19 mouse cellular contexts compared by ENCODE assay signal in the genomic region with DNA sequence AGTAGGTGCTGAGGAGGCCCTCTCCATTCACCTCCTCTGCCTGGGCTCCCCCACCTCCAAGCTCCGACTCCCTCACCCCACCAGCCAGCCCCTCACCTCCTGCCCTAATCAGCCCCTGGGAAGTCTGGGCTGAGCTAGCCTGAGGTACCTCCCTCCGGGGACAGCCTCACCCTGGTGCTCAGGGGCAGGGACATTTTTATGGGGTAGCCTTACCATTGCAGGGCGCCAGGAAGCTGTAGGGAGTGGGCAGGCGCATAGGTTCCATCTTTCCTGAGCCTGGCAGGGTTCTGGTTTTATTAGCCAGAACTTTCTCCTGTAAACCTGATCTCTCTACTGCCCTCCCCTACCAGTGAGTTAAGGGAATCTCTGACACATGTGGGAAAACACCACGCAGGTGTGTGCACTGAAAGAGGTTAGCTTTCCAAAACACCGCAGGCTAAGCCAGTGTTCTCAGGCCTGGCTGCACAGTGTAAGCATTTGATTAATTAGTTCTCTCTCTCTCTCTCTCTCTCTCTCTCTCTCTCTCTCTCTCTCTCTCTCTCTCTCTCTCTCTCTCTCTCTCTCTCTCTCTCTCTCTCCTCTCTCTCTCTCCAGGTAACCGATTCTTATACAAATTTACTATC. TPM values are rescaled to one million over a fixed set of nuclear protein-coding genes. Genes with fewer than 3 reads are reported as not detected.
DNase-seq lines count a peak whose midpoint lies in the region; ATAC-seq and TF ChIP-seq lines count a peak whose summit lies in the region.
"Had no signal": no experiment of that assay in that cellular context is flagged by ENCODE, and none has a peak within 500 bp of the region (broad histone marks: within the 10 kb centered on the region; RNA-seq: fewer than 3 reads in every experiment).

No protein-coding gene starts in this region.

- H3K4me1 ChIP-seq in hindbrain, embryonic 10.5 days (replicated peaks) = peaks cover 44% of the 10 kb centered on the region
- H3K4me1 ChIP-seq in hindbrain, embryonic 12.5 days = peaks cover 10% of the 10 kb centered on the region
- peaks cover 15% of the 10 kb centered on the region for H3K4me1 ChIP-seq in kidney, embryonic 16.5 days (ENCODE audit: insufficient read depth, low read length)
- H3K4me1 ChIP-seq in midbrain, embryonic 10.5 days = peaks cover 32% of the 10 kb centered on the region
- H3K4me1 ChIP-seq in midbrain, postnatal 0 days (ENCODE audit: insufficient read depth, low read length) = no peaks in the 10 kb centered on the region
- H3K4me1 ChIP-seq in limb, embryonic 14.5 days (ENCODE audit: control insufficient read depth, insufficient read depth, low read length) = peaks cover 2% of the 10 kb centered on the region; the same call in 1 of the 2 replicates

- no peaks in the 10 kb centered on the region for H3K9me3 ChIP-seq in hindbrain, embryonic 10.5 days
- H3K9me3 ChIP-seq in hindbrain, embryonic 12.5 days (replicated peaks) = no peaks in the 10 kb centered on the region
- no peaks in the 10 kb centered on the region for H3K9me3 ChIP-seq in kidney, embryonic 16.5 days (ENCODE audit: low read length)
- no peaks in the 10 kb centered on the region for H3K9me3 ChIP-seq in midbrain, embryonic 10.5 days (replicated peaks)
- H3K9me3 ChIP-seq in midbrain, postnatal 0 days (ENCODE audit: low read length) = no peaks in the 10 kb centered on the region
- H3K9me3 ChIP-seq in limb, embryonic 14.5 days (ENCODE audit: control insufficient read depth, low read length) = no peaks in the 10 kb centered on the region
- H3K9me3 ChIP-seq: heart, embryonic 12.5 days had no signal

- no peak for TF ChIP-seq POLR2A in limb, embryonic 14.5 days (IDR thresholded peaks at IDR 0.05; ENCODE audit: borderline replicate concordance, extremely low read depth, insufficient read depth, insufficient read length)

- ATAC-seq in hindbrain, embryonic 12.5 days (ENCODE audit: low FRiP score) = no peak
- peak; percentile 80 for ATAC-seq in kidney, embryonic 16.5 days (ENCODE audit: low FRiP score, low TSS enrichment)
- ATAC-seq in midbrain, postnatal 0 days (ENCODE audit: low FRiP score) = no peak
- 0 out of 2 replicates have a peak, but pooled peaks have one; percentile 19 for ATAC-seq in limb, embryonic 14.5 days (ENCODE audit: low FRiP score, low read depth)
- ATAC-seq in megakaryocyte, adult 5-6 weeks (ENCODE audit: poor library complexity, severe bottlenecking) = no peak
- ATAC-seq: activated CD4-positive, CD25-positive, alpha-beta regulatory T cell, adult 4 months; forebrain, embryonic 16.5 days; hindbrain, embryonic 16.5 days; Patski had no signal

- H3K4me3 ChIP-seq in hindbrain, embryonic 10.5 days = no peak overlapping the region
- H3K4me3 ChIP-seq in hindbrain, embryonic 12.5 days = no peak overlapping the region
- H3K4me3 ChIP-seq in kidney, embryonic 16.5 days (ENCODE audit: low read length) = no peak overlapping the region
- H3K4me3 ChIP-seq in midbrain, embryonic 10.5 days = no peak overlapping the region
- no peak overlapping the region for H3K4me3 ChIP-seq in midbrain, postnatal 0 days (ENCODE audit: low read depth, low read length)
- H3K4me3 ChIP-seq in limb, embryonic 14.5 days (replicated peaks; ENCODE audit: low read length) = no peak overlapping the region
- H3K4me3 ChIP-seq: heart, adult 2 months; heart, embryonic 12.5 days had no signal

- H3K4me2 ChIP-seq in hindbrain, embryonic 12.5 days (replicated peaks) = no peak overlapping the region
- no peak overlapping the region for H3K4me2 ChIP-seq in kidney, embryonic 16.5 days (replicated peaks; ENCODE audit: low read depth, low read length)
- no peak overlapping the region for H3K4me2 ChIP-seq in midbrain, postnatal 0 days (ENCODE audit: low read depth, low read length, poor library complexity, severe bottlenecking)
- H3K4me2 ChIP-seq in limb, embryonic 14.5 days (replicated peaks; ENCODE audit: low read depth, low read length, severe bottlenecking) = no peak overlapping the region
- H3K4me2 ChIP-seq: heart, embryonic 12.5 days had no signal

- peak overlapping the region; percentile 66 for H3K27ac ChIP-seq in hindbrain, embryonic 10.5 days
- no peak overlapping the region for H3K27ac ChIP-seq in hindbrain, embryonic 12.5 days
- peak overlapping the region; percentile 95 for H3K27ac ChIP-seq in kidney, embryonic 16.5 days (ENCODE audit: low read length)
- peak overlapping the region; percentile 72 for H3K27ac ChIP-seq in midbrain, embryonic 10.5 days (replicated peaks)
- no peak overlapping the region for H3K27ac ChIP-seq in midbrain, postnatal 0 days (ENCODE audit: low read depth, low read length)
- no peak overlapping the region for H3K27ac ChIP-seq in limb, embryonic 14.5 days (replicated peaks; ENCODE audit: low read depth, low read length)
- H3K27ac ChIP-seq: heart, adult 2 months had no signal

- no peak for TF ChIP-seq CTCF in midbrain, postnatal 0 days (IDR thresholded peaks at IDR 0.05)

- WGBS in hindbrain, embryonic 10.5 days = 79% methylated on average over 7 of the region's 7 CpGs
- WGBS in hindbrain, embryonic 12.5 days = 85% methylated on average over 7 of the region's 7 CpGs
- 44% methylated on average over 7 of the region's 7 CpGs for WGBS in kidney, embryonic 16.5 days
- 75% methylated on average over 7 of the region's 7 CpGs for WGBS in midbrain, embryonic 10.5 days
- WGBS in midbrain, postnatal 0 days = 84% methylated on average over 7 of the region's 7 CpGs
- WGBS in limb, embryonic 14.5 days = 37% methylated on average over 7 of the region's 7 CpGs

- no peak for DNase-seq in hindbrain, embryonic 10.5 days (ENCODE audit: low spot score)
- DNase-seq in kidney, adult 8-10 months = no peak
- DNase-seq in midbrain, embryonic 10.5 days (ENCODE audit: low spot score) = no peak
- DNase-seq in midbrain, postnatal 0 days (ENCODE audit: low spot score) = no peak
- no peak for DNase-seq in limb, embryonic 14.5 days (ENCODE audit: low spot score)
- DNase-seq: adrenal gland, postnatal 25 days; cerebellum, adult 18-20 months; cerebellum, adult 9-11 months; cerebellum, postnatal 36 days; gastrocnemius, postnatal 10 days; heart, adult 2 months had no signal

- H3K9ac ChIP-seq in hindbrain, embryonic 12.5 days = no peak overlapping the region
- H3K9ac ChIP-seq in kidney, embryonic 16.5 days (replicated peaks; ENCODE audit: low read length) = no peak overlapping the region
- H3K9ac ChIP-seq in midbrain, postnatal 0 days (replicated peaks; ENCODE audit: low read length, poor library complexity, severe bottlenecking) = no peak overlapping the region
- no peak overlapping the region for H3K9ac ChIP-seq in limb, embryonic 14.5 days (ENCODE audit: low read depth, low read length, severe bottlenecking)
- H3K9ac ChIP-seq: heart, embryonic 12.5 days had no signal

- H3K27me3 ChIP-seq in hindbrain, embryonic 10.5 days (ENCODE audit: insufficient read depth, poor library complexity, severe bottlenecking) = no peaks in the 10 kb centered on the region
- no peaks in the 10 kb centered on the region for H3K27me3 ChIP-seq in hindbrain, embryonic 12.5 days
- H3K27me3 ChIP-seq in kidney, embryonic 16.5 days (ENCODE audit: insufficient read depth, low read length) = no peaks in the 10 kb centered on the region
- H3K27me3 ChIP-seq in midbrain, embryonic 10.5 days (ENCODE audit: low read depth, poor library complexity, severe bottlenecking) = no peaks in the 10 kb centered on the region
- no peaks in the 10 kb centered on the region for H3K27me3 ChIP-seq in midbrain, postnatal 0 days (ENCODE audit: insufficient read depth, low read length)
- no peaks in the 10 kb centered on the region for H3K27me3 ChIP-seq in limb, embryonic 14.5 days (ENCODE audit: control insufficient read depth, insufficient read depth, low read length)
- H3K27me3 ChIP-seq: heart, embryonic 12.5 days; Patski had no signal

- H3K36me3 ChIP-seq in hindbrain, embryonic 10.5 days = no peaks in the 10 kb centered on the region
- no peaks in the 10 kb centered on the region for H3K36me3 ChIP-seq in hindbrain, embryonic 12.5 days
- no peaks in the 10 kb centered on the region for H3K36me3 ChIP-seq in kidney, embryonic 16.5 days (ENCODE audit: insufficient read depth, low read length)
- H3K36me3 ChIP-seq in midbrain, embryonic 10.5 days = peaks cover 33% of the 10 kb centered on the region
- H3K36me3 ChIP-seq in midbrain, postnatal 0 days (ENCODE audit: insufficient read depth, low read length) = peaks cover 14% of the 10 kb centered on the region
- no peaks in the 10 kb centered on the region for H3K36me3 ChIP-seq in limb, embryonic 14.5 days (ENCODE audit: control insufficient read depth, insufficient read depth, low read length)
- H3K36me3 ChIP-seq: heart, embryonic 12.5 days had no signal

RNA-seq across cellular contexts. Expression of a gene that starts 38.9 kb away (rescaled TPM):
- 15.0 and 15.6 TPM in 2 replicates for polyA plus RNA-seq in hindbrain, embryonic 10.5 days (2016; fragmentation: Nextera tagmentation; extraction: Ambion mirVana)
- 28.3 and 28.5 TPM in 2 replicates for polyA plus RNA-seq in hindbrain, embryonic 12.5 days (2016; fragmentation: Nextera tagmentation; extraction: Ambion mirVana)
- polyA plus RNA-seq in kidney, embryonic 16.5 days (2015; fragmentation: Nextera tagmentation; extraction: Ambion mirVana) = 11.0 and 11.4 TPM in 2 replicates
- 18.6 and 23.4 TPM in 2 replicates for polyA plus RNA-seq in midbrain, embryonic 10.5 days (2016; fragmentation: Nextera tagmentation; extraction: Ambion mirVana)
- 68.1 and 68.3 TPM in 2 replicates for total RNA-seq in midbrain, postnatal 0 days (2014; rRNA removed)
- 19.0 and 19.9 TPM in 2 replicates for polyA plus RNA-seq in midbrain, postnatal 0 days (2015; fragmentation: Nextera tagmentation; extraction: Ambion mirVana)
- 16.4 and 23.3 TPM in 2 replicates for polyA plus RNA-seq in limb, embryonic 14.5 days (2012; rRNA removed)
- 7.4 and 8.4 TPM in 2 replicates for polyA plus RNA-seq in limb, embryonic 14.5 days (2014; fragmentation: Nextera tagmentation; extraction: Ambion mirVana)
- 3.7 and 4.9 TPM in 2 replicates for total RNA-seq in megakaryocyte, adult 5-6 weeks (2015)
- total RNA-seq in megakaryocyte, adult 5-6 weeks (2017) = 13.3 and 17.8 TPM in 2 replicates

Comparison
In these comparisons a context has a peak if more than half of its experiments do, and no peak if none do; other contexts are left out.
1. H3K27ac ChIP-seq: peak in hindbrain, embryonic 10.5 days (single experiment), kidney, embryonic 16.5 days (single experiment) and midbrain, embryonic 10.5 days (single experiment); none in hindbrain, embryonic 12.5 days (single experiment), midbrain, postnatal 0 days (single experiment) and limb, embryonic 14.5 days (single experiment).
2. ATAC-seq: peak in kidney, embryonic 16.5 days (single experiment) and limb, embryonic 14.5 days (single experiment); none in hindbrain, embryonic 12.5 days (single experiment), midbrain, postnatal 0 days (single experiment) and megakaryocyte, adult 5-6 weeks (single experiment).